Mouse (Mus musculus) thymus, adult 2 months (tissue): ENCODE measurements around the gene Thra.

Experiments
- CTCF ChIP-seq: fragments of 200-500 bp; IDR thresholded peaks from 2 replicates; pipeline ENCODE4 v1.5.1; 2012; ENCODE audit warnings: mild to moderate bottlenecking, control low read depth, low read length, moderate library complexity, borderline replicate concordance; ENCODE audit not compliant: control insufficient read depth, poor library complexity, insufficient read depth; ENCODE audit errors: extremely low read depth
- POLR2A ChIP-seq: fragments of 200-500 bp; IDR thresholded peaks from 2 replicates; pipeline ENCODE4 v1.6.1; 2012; ENCODE audit warnings: mild to moderate bottlenecking, low read length, control low read depth, moderate library complexity; ENCODE audit not compliant: control insufficient read depth, poor library complexity, insufficient read depth; ENCODE audit errors: extremely low read depth

GRCm38 (mm10) chr11:98744456-98745019 is 4.1 kb downstream of the Thra start:
- TF ChIP-seq POLR2A, result no peak
- TF ChIP-seq CTCF, result no peak
